Mouse (Mus musculus) embryonic facial prominence, embryonic 15.5 days (tissue): ENCODE measurements around the gene Smim20. TPM values are rescaled to one million over a fixed set of nuclear protein-coding genes. Genes with fewer than 3 reads are reported as not detected.

Experiments
- polyA plus RNA-seq: library from polyadenylated mRNA; unstranded; fragments of >200 nt; fragmentation: Nextera tagmentation; extraction: Ambion mirVana; gene quantifications from 2 replicates; pipeline ENCODE4 v1.2.1, GENCODE M21; 2015

Smim20 gene
- polyA plus RNA-seq, 1 experiment from 2014 or later = 84.1 TPM

Other genes starting within 250 kb of the Smim20 start
- gene Slc34a2, start 229.0 kb upstream of the Smim20 start, polyA plus RNA-seq = 1.4 and 1.6 TPM in 2 replicates
- 4.0 TPM in 2 replicates for gene Sel1l3, start 53.2 kb upstream of the Smim20 start, polyA plus RNA-seq
- 36.4 and 37.6 TPM in 2 replicates for gene Rbpj, start 199.1 kb downstream of the Smim20 start, polyA plus RNA-seq